Mouse (Mus musculus): ENCODE data around the gene Galnt12.

Gene Galnt12

DNA sequence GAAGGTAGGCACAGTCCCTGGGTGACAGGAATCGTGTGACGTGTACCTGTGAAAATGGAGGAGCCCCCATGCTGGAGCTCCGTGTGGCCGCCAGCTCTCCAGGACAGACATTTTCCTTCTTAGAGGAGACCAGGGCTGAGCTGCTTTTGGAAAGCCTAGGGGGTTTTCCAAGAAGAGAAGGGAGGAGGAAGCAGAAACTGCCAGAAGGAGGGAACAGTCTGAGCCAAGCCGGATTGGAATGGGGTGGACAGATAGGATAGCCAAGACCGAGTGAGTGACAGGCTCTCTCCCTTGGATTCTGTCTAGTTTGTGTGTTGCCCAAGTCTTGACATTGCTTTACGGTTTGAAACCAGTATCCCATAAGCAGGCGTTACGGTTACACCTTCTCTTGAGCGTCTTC is 11.9 kb downstream of the Galnt12 start:
- DNase-seq, result no peak

DNA sequence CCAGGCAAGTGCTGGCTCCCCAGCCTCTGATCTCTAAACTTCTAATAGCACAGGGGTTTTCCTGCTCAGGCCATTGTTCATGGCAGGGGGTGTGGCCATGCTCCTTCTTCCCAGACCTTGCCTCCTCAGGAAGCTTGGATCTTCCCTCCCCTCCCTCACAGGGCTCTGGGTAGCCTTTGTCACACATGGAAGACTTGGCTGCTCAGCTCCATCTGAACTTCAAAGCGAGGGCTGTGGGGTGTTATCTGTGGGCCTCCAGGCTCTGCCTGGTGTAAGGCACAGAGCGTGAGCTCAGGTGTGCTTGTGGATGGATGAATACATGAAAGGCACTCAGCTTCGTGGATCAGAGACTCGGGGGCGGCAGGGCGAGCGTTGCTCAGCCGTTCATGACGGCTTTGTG is 20.2 kb downstream of the Galnt12 start:
- no peak for DNase-seq

DNA sequence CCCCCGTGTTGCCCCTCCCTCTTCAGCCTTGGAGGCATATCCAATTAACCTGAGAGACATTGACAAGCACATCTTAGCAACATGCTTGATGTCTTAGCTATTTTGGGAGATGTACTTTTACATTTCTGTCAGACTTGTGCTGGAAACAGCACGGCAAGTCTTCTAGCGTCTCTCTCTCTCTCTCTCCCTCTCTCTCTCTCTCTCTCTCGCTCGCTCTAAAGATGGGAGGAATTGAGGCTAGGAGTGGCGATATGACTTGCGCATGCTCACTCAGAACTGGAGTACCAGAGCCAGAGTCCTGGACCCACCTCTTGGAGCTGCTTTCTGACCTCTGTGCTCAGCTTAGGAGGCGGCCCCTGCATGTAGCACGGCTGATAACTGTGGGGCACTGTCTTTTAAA is 20.9 kb downstream of the Galnt12 start:
- DNase-seq, result no peak

DNA sequence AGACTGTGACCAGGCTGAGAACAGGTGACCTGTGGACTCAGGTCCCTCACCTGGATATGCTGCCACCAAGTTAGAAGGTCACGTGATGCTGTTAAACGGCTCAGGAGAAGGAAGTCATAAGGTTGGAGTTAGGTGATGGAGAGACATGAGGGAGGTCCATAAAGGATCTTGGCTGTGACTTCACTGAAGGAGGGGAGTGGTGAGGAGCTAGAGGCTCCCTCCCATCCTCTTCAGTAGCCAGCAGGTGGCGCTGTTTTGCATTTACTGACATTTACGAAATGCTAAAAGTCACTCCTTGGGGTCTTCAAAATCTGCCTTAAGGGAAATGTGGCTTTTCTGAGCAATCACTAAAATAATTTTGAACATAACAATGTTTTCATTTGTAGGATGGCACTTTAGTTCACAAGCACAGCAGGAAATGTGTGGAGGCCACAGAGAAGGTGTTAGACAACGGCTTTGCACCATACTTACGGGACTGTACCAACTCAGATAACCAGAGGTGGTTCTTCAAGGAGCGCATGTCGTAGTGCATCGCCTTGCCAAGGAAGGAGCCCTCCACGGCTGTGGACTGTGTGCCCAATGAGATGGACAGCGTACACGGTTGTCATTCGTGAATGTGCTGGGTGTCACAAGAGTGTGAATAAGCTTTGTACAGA is 30.5 kb downstream of the Galnt12 start:
- peak; percentile 38 to 42 for DNase-seq

GRCm38 (mm10) chr4:47124140-47124711 is 32.5 kb downstream of the Galnt12 start:
- no peak for DNase-seq

- DNase-seq, result no peak
These were observed 36.8 kb downstream of the Galnt12 start for GRCm38 (mm10) chr4:47128515-47128914.

DNA sequence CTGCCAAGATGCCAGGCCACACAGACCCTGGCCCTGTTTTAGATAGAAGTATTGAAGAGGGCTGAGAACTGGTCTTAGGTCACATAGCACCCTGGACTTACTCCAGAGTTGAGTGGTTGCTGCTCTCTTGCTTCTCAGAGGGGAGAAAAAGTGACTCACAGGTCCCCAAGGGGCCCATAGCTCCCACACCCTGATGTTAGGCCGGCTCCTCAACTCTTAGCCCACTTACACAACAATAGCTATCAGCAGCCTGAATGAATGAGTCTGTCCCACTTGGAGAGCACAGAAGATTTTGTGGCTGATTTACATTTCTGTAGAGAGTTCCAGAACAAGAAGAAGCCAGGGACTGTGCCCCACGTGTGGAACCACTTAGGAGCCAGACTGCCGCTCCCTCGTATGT is 37.9 kb downstream of the Galnt12 start:
- DNase-seq, result no peak

DNA sequence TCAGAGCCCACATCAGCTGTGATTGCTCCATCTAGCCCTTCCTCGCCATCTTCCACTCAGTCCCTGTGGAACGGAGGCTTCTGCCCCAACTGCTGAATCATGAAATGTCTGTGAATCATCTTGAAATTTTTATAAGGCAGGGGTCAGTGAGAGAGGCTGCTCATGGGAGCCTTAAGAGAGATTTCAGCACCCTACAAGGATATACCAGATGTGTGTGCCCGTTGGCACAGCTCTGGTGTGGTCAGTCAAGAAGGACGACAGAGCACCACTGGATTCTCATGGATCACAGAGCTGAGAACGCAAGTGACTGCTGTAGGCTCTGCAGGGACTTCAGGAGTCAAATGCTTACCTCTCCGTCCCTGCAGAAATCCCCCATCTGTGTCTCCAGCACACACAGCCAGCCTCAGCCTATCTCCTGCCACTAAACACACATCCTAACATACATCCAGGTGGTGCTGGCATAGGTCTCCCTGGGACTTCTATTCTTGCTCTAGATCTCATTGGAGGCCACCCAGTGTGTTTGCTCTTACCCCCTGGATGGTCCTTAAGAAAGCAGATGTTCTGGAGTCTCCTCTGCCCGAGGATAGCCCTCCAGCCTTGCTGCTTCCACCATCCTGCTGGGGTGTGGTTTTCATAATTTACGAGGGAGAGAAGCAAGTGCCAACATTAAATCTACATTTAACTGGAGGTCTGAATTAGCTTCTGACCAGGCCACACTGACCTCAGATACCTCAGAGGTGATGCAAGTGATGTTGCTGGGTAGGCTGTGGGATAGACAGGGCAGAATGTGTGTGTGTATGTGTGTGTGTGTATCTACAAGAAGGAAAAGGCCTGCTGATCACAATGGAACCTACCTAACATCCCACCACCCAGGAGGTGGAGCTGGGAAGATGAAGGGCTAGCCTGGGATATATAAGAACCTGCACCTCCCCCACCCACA is 38.7 kb downstream of the Galnt12 start:
- DNase-seq, result no peak

DNA sequence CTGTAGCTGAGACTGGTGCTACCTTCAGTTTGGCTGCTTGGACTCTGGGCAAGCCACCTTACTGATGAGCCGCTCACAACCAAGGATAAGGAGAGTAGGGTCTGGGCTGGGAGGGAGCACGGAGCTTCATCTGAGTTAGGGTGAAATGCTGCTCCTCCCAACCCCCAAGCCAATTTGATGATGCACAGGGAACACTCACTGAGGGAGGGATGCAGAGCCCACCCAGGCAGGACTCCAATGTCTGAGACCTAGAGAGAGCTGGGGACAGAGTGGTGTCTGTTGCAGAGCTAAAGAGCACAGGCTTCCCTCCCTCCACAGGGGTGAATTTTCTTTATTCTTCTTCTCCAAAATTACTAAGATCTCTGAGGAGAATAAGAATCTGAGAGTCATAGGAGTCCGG is 40.2 kb downstream of the Galnt12 start:
- no peak for DNase-seq

GRCm38 (mm10) chr4:47132413-47132812 is 40.7 kb downstream of the Galnt12 start:
- DNase-seq, result no peak

GRCm38 (mm10) chr4:47136699-47137101 is 45.0 kb downstream of the Galnt12 start:
- DNase-seq, result no peak

- DNase-seq, result no peak
These were observed 45.8 kb downstream of the Galnt12 start for GRCm38 (mm10) chr4:47137479-47137878.

GRCm38 (mm10) chr4:47138411-47138810 is 46.7 kb downstream of the Galnt12 start:
- no peak for DNase-seq

GRCm38 (mm10) chr4:47138967-47139777 is 47.5 kb downstream of the Galnt12 start:
- DNase-seq, result no peak

- no peak for DNase-seq
These were observed 48.6 kb downstream of the Galnt12 start for GRCm38 (mm10) chr4:47140301-47140700.

DNA sequence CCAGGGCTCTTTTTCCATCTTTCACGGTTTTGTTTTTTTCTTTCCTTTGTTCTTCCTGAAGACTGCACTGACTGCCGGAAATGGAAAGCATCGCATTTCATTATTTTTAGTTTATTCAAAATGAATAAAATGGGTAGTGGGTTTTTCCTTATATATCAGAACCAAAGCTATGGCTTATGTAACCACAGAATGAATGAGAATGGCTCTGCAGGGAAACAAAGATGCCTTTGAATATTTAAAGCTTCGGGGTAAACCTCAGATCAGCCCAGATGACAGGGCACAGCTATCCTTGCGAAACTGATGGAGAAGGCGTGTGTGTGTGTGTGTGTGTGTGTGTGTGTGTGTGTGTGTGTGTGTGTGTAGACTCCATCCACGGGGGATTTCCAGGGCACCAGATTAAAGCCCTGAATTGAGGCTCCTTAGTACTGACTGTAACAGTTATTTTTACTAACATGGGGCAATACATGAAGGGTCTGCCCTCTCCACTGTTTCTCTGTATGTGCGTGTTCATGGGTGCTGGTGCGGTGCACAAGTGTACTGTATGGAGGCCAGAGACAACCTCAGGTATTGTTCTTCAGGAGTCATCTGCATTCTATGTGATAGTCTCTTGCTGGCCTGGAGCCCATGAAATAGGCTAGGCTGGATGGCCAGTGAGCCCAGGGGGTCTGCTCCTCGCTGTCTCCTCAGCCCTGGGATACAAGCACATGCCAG is 49.9 kb downstream of the Galnt12 start:
- no peak for DNase-seq

GRCm38 (mm10) chr4:47143849-47144248 is 52.1 kb downstream of the Galnt12 start:
- DNase-seq, result no peak

DNA sequence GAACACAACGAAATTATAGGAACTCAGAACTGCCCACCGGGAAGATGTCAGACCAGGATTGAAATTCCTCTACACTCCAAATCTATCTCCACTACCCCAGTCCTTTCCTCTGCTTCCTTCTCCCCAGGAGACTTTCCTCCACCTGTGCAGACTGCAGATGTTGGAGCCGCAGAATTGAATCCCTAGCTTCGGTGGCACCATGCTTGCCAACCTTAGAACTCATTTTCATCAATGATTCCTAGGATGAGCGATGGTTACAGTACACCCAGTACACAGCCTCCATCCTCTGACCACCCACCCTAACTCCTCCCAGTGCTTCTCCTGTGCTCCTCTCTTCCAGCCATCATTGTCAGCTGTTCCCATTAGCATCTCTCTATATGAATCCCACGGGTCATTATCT is 53.6 kb downstream of the Galnt12 start:
- no peak for DNase-seq

GRCm38 (mm10) chr4:47146561-47146960 is 54.9 kb downstream of the Galnt12 start:
- no peak for DNase-seq

DNA sequence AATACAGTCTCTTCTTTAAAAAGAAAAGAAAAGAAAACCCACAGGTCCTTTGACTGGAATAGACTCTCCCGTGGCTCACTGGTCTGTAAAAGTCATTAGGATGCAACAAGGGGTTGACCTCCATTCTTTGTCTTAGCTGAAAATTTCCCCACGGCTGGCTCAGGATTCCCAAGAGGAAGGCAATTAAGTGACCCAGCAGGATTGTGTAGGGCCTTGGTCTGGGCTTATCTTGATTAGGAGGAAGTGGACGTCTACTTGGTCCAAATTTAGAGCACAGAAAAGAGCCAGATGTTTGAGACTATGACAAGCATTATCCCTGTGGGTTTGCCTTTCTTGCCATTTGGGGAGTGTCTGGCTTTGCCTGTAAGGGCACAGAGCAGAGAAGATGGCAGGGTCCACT is 58.3 kb downstream of the Galnt12 start:
- no peak for DNase-seq

DNA sequence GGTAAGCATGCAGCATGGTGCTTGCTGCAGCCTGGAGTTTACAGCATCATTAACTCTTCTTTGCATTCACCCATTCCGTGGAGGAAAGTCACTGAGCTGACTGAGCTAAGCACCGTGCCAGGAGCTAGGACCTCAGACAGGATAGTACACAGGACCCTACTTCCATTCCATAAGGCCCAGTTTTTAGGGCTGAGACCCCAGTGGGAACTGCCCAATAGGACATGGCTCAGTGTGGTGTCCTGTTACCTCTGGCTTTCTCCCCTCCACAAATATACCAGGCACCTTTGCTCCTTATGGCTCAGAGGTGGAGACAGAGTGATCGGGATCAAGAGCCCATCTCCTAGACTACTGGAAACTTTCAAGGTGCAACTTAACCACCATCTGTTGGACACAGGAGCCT is 59.1 kb downstream of the Galnt12 start:
- no peak for DNase-seq

DNA sequence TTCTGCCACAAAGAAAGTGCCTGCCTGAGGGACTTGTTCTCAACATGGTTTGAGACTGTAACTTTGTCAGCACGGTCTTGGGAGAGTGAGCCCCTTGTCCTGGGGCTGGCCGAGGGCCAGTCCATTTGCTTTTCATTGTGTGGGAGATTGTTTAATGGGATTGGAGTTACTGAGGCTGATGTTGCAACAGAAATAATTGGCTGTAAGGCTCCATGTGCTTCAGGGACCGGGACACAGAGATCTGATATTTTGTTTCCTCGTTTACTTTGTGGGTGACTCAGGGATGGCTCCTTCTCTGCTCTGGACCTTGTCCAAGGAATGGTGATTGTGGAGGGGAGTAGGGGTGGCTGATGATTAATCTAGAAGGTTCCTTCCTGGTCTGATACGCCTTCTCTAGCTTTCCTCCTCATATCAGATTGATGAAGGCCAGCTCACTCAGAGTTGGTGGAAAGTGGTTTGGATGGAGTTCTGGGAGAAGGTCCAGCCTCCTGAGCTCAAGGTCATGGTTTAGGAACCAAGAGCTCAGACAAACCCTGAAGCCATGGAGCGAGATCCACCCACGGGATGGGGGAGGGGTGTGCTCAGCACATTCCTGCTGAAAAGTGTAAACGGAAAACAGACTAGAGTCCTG is 60.0 kb downstream of the Galnt12 start:
- no peak for DNase-seq

All from cerebellum, postnatal 36 days (tissue).